Mouse (Mus musculus) left cerebral cortex, postnatal 14 days (tissue): ENCODE measurements around the gene Dlg1. TPM values are rescaled to one million over a fixed set of nuclear protein-coding genes. Genes with fewer than 3 reads are reported as not detected.
"Not testable (repeated sequence)": the region's sequence is repeated elsewhere in the genome, so short reads cannot be mapped to it uniquely, and the experiment has no call there.

Experiments used
- DNase-seq, 2 experiments: peaks; one replicate each; pipeline ENCODE4 v3.0.0; 2021 to 2022; ENCODE audit warnings: low spot score in 2 of 2, mixed read lengths in 1 of 2
- intact Hi-C: fragments of 180-260 bp; cut with DNase I; formaldehyde crosslinking; loops from one replicate; pipeline ENCODE4 v1.15.1; 2025
- total RNA-seq, 2 experiments: library from RNA; stranded (reverse); gene quantifications; 2 replicates each; pipeline ENCODE4 v1.2.3; 2021

Gene Dlg1
- total RNA-seq, 2 experiments from 2014 or later: 148 to 158 TPM

DNA sequence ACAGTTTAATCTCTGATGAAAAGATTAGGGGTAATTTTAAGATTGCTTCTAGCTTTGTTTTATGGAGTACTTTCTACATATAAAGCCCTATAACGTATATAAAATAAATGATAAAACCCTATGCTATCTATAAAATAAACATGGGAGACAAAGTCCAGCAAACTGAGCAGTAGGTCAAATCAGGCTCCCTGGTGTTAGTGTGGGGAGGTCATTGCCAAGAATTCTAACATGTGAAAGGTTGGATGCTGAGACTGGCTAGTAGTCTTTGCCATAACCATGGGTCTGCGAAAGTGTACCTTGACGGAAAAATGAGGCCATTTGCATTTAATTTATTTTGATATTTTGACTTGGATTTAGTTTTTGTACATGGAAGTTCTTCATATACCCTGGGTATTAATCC, 42.7 kb downstream of the Dlg1 start:
- intact Hi-C loops: loop anchor here (2.0 kb wide), 1 partner anchor 247 kb away; no protein-coding TSS in a partner anchor

DNA sequence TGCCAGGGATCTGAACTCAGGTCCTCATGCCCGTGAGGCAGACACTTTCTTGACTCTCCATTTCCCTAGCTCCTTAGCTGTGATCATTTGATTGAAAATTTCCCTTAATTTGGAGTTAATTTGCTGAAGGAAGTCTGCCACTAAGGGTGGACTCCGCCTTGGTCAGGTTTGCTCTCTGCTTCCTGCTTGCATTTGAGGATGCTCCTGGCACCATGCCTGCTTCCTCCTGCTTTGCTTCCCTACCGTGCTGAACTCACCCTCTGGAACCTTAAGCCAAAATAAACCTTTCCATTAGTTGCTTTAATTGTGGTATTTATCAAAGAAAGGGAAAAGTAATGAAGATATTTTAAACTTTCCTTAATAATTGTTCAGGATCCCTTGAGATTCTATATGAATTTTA, 44.1 kb downstream of the Dlg1 start:
- no peak for DNase-seq
- intact Hi-C loops: loop anchor here (2.0 kb wide), 1 partner anchor 249 kb away; no protein-coding TSS in a partner anchor

More for the DNA sequence above, 42.7 kb downstream of the Dlg1 start:
- DNase-seq: no peak

DNA sequence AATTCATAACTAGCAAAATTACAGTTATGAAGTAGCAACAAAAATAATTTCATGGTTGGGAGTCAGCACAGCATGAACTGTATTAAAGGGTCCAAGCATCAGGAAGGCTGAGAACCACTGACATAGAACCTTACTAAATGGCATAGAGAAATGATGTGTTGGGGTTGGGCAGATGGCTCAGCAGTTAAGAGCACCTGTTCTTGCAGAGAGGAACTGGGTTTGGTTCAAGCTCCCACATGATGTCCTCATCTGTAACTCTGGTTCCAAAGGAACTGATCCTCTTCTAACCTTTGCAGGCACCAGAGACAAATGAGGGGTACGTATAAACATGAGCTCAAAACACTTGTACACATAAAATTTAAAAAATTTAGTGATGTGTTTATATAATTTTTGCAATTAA, 59.7 kb downstream of the Dlg1 start:
- intact Hi-C loops: no loop called here
- no peak for DNase-seq

- intact Hi-C loops: no loop called here
- DNase-seq: peak in 1 of 2 experiments; percentile 18
Observed at GRCm38 (mm10) chr16:31724121-31724520, 60.9 kb downstream of the Dlg1 start.

GRCm38 (mm10) chr16:31724818-31725217, 61.6 kb downstream of the Dlg1 start:
- DNase-seq: no peak
- intact Hi-C loops: no loop called here

- intact Hi-C loops, DNase-seq: not testable (repeated sequence)
Observed at GRCm38 (mm10) chr16:31730971-31731370, 67.7 kb downstream of the Dlg1 start.

GRCm38 (mm10) chr16:31737081-31737480, 73.8 kb downstream of the Dlg1 start:
- intact Hi-C loops: no loop called here
- no peak for DNase-seq

DNA sequence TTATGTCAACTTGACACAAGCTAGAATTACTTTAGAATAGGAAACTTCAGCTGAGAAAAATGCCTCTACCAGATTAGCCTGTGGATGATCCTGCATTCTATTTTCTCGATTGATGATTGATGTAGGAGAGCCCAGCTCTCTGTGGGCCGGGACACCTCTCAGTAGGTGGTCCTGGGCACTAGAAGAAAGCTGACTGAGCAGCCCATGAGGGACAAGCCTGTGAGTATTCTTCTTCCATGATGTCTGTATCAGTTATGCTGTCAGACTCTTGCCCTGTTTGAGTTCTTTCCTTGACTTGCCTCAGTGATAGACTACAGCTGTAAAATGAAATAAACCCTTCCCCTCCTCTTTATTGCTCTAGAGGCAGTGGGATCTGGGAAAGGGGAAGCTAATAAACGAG, 74.5 kb downstream of the Dlg1 start:
- intact Hi-C loops: no loop called here
- no peak for DNase-seq

DNA sequence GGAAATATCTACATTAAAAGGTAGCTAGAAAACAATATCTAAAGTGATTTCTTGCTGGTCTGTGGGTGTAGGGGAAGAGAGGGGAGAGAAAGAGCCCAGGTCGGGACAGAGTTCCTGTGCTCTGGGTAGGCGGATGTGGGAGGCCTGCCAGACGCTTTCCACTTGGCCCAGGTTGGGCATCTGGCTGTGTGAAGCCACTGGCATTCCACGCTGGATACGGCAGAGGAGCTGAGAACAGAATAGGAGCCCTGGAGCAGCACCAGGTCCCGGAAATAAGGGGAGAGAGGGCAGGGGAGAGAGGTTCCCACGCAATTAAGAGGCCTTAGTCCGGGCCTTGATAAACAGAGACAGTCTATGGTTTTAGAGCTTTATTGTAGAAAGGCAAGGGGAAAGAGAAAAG, 77.0 kb downstream of the Dlg1 start:
- no peak for DNase-seq

DNA sequence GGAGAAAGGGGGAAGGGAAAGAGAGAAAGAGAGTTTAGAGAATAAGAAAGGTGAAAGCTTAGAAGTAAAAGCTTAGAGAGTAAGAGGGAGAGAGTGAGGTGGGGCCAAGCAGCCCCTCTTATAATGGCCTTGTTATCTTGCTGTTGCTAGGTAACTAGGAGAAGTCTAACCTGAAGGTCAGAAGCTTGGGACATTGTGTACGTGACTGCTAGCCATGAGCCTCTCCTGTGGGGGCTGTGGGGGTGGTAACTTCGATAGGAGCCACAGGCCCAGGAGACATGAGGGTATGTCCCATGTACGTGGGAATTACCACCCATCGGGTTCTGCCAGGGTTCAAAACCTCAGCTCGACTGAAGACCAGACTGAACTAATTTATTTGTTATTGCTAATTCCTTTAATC, 77.5 kb downstream of the Dlg1 start:
- DNase-seq: no peak
- intact Hi-C loops: no loop called here

More for the DNA sequence above, 77.0 kb downstream of the Dlg1 start:
- intact Hi-C loops: no loop called here

GRCm38 (mm10) chr16:31750526-31750925, 87.3 kb downstream of the Dlg1 start:
- intact Hi-C loops: loop anchor here (5.0 kb wide), 1 partner anchor 167 kb away; no protein-coding TSS in a partner anchor
- peak; percentile 53 to 86 for DNase-seq

DNA sequence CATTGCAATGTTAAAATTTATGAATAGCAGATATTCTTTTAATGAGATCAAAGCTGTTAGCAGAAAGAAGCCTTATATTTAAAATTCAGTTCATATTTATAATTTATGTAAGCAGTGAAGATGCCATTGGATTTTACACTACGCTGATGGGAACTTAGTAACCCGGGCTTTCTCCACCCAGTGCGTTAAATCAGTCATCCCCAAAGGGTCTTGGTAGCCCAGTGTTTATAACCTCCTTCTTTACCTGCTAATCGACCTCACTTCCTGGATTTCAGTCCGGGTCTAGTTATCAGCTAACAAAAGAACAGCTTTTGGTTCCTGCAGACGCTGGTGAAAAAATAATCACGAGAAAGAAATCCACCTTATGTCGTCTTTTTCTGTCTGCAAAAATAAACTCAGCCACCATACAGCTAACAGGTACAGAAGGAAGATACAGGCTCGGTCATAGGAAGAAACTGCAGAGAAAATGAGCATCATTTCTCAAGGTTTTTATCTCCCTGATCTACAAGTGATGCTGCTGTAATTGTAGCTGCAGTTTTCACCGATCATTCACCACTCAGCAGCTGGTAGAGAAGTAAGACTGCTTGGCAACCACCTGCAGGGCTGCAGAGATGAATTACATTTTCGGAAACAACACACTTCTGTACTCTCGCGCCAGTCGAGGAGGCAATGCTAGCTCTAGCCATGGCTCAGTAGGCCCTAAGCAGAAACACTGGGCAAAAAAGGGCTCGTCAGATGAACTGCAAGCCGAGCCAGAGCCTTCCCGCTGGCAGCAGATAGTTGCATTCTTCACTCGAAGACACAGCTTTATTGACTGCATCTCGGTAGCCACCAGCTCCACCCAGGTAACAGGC, 91.2 kb downstream of the Dlg1 start:
- peak; percentile 65 to 68 for DNase-seq
- intact Hi-C loops: loop anchor here (5.0 kb wide), 1 partner anchor 163 kb away; no protein-coding TSS in a partner anchor

DNA sequence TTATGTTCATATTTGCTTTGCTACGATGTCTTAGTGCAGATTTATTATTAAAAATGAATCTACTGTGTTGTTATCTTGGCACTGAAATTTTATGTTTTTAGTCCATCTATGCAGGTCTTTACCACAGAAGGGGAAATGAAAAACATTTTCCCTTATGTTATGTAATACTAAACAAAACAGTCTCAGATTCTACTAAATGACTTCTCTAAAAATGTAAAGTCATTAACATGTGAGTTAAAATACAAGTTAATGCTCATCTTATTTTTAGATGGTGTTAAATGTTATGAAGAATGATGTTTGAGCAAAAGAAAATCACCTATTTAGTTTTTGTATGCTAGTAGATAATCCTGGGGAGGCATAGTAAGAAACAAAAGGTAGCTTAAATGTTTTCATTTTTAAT, 91.8 kb downstream of the Dlg1 start:
- no peak for DNase-seq
- intact Hi-C loops: no loop called here

- no peak for DNase-seq
- intact Hi-C loops: no loop called here
Observed at GRCm38 (mm10) chr16:31756436-31756835, 93.2 kb downstream of the Dlg1 start.

GRCm38 (mm10) chr16:31757606-31758005, 94.4 kb downstream of the Dlg1 start:
- intact Hi-C loops: no loop called here
- no peak for DNase-seq

- DNase-seq: no peak
- intact Hi-C loops: no loop called here
Observed at GRCm38 (mm10) chr16:31759416-31759815, 96.2 kb downstream of the Dlg1 start.

DNA sequence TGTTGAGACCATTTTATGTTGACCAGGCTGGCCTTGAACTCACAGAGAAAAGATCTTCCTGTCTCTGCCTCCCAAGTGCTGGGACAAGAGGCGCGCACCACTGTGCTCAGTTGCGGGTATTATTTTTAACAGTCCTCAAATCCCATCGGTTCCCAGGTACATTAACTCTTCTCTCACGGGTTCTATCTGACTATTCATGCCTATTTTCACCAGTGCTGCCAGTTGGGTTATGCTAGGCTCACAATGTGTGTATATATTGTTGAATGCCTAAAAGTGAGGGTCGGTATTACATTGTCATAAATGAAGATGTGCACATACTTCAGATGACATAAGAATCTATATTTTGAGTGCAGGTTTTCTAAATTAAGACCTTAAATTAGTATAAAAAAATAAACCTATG, 103.1 kb downstream of the Dlg1 start:
- intact Hi-C loops: no loop called here

DNA sequence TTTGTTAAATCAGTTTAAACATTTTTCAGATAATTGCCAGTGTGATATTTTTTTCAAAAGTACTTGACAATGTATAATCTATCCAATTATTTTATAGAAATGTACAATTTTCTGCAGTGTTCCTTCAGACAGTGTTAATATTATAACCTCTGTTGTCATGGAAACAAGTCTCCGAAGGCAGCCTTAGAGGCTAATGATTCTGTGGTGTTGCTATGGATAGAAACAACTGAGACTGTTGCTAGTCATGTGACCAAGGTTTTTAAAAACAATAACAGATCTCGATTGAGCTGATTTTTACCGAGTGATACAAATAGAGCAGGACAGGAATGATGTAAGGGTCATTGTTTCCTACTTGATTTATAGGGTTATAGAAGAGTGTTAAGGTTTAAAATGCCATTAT, 103.5 kb downstream of the Dlg1 start:
- DNase-seq: peak in 1 of 2 experiments; percentile 32
- intact Hi-C loops: no loop called here

More for the DNA sequence above, 103.1 kb downstream of the Dlg1 start:
- no peak for DNase-seq

DNA sequence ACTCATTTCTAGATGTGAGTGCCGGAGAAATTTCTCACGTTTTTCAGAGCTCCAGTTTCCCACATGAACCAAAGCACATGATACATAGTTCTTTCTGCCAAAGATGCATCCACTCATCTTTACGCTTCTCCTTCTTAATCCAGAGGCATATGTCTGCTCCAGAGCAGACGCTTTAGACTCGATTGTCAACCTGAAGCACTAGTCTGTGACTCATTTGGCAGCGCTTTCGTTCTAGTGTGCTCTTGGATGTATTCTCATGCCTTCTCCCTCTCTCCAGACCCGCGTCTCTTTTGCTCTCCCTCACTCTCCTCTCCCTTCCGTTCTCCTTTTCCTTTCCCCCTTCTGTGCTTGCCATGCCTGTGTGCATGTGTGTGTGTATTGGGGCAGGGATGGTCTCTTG, 112.7 kb downstream of the Dlg1 start:
- intact Hi-C loops: no loop called here
- DNase-seq: peak in 1 of 2 experiments; percentile 69

GRCm38 (mm10) chr16:31781015-31781414, 117.8 kb downstream of the Dlg1 start:
- no peak for DNase-seq
- intact Hi-C loops: no loop called here

DNA sequence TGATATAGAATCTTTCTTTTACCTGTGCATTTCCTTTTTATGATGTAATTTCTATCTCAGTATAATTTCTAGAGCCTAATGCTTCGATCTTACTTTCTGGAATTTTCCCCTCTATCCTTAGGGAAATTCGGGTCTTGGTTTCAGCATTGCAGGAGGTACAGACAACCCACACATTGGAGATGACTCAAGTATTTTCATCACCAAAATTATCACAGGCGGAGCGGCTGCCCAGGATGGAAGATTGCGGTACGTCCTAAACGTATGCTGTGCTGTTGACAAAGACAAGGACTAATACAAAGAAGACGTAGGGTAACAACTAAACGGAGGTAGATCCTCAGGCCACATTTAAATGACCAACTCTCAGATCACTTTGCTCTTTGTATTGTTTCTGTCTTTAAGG, 126.8 kb downstream of the Dlg1 start:
- DNase-seq: no peak
- intact Hi-C loops: no loop called here
